Mouse (Mus musculus): Measurements from ENCODE around the gene Cx3cr1. TPM values are rescaled to one million over a fixed set of nuclear protein-coding genes. Genes with fewer than 3 reads are reported as not detected.

Gene Cx3cr1
- polyA plus RNA-seq, 1 experiment from 2014 or later, result 1.8 TPM

DNA sequence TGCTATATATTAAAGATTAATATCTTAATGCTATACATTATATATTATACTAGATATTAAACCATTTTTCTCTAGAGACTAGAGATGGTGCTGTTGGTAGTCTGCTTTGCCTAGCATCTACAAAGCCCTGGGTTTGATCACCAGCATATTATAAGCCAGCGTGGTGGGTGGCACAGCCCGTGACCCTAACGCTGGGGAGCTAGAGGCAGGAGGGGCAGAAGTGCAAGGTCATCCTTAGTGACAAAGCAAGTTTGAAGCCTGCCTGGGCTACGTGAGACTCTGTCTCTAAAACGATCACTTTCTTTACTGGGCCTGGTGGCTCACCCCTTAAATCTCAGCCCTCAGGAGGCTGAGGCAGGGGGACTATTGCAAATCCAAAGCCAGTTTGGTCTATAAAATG lies 66.8 kb downstream of the Cx3cr1 start:
- DNase-seq, result no peak
- H3K9ac ChIP-seq (replicated peaks), result no peak overlapping the region
- peaks cover 40% of the 10 kb centered on the region for H3K4me1 ChIP-seq (ENCODE audit: insufficient read depth)
- ATAC-seq, result no peak
- H3K36me3 ChIP-seq (replicated peaks; ENCODE audit: insufficient read depth, low read length), result no peaks in the 10 kb centered on the region
- no peak overlapping the region for H3K27ac ChIP-seq (ENCODE audit: low read depth)
- no peak for TF ChIP-seq CTCF (IDR thresholded peaks at IDR 0.05; ENCODE audit: low read depth)
- TF ChIP-seq EP300 (IDR thresholded peaks at IDR 0.05; ENCODE audit: low read depth), result no peak
- H3K4me2 ChIP-seq (ENCODE audit: low read depth, low read length), result no peak overlapping the region
- H3K27me3 ChIP-seq (ENCODE audit: insufficient read depth, low read length), result no peaks in the 10 kb centered on the region
- WGBS (ENCODE audit: insufficient replicate concordance), result 62% methylated on average over 5 of the region's 5 CpGs
- no peak overlapping the region for H3K4me3 ChIP-seq (ENCODE audit: low read depth, low read length)
- H3K9me3 ChIP-seq (ENCODE audit: low read length), result no peaks in the 10 kb centered on the region

- WGBS (ENCODE audit: insufficient replicate concordance), result 9% methylated on average over 31 of the region's 31 CpGs
- no peaks in the 10 kb centered on the region for H3K36me3 ChIP-seq (replicated peaks; ENCODE audit: insufficient read depth, low read length)
- ATAC-seq (peak; percentile 91), DNase-seq (peak; percentile 92)
- peak overlapping the region; percentile 72 for H3K4me2 ChIP-seq (ENCODE audit: low read depth, low read length)
- TF ChIP-seq CTCF (IDR thresholded peaks at IDR 0.05; ENCODE audit: low read depth) (no peak), EP300 (IDR thresholded peaks at IDR 0.05; ENCODE audit: low read depth) (peak; percentile 82)
- no peaks in the 10 kb centered on the region for H3K9me3 ChIP-seq (ENCODE audit: low read length)
- peaks cover 40% of the 10 kb centered on the region for H3K4me1 ChIP-seq (ENCODE audit: insufficient read depth)
- H3K9ac ChIP-seq (replicated peaks), result peak overlapping the region; percentile 56
- H3K4me3 ChIP-seq (ENCODE audit: low read depth, low read length), result peak overlapping the region; percentile 37
- H3K27me3 ChIP-seq (ENCODE audit: insufficient read depth, low read length), result no peaks in the 10 kb centered on the region
- peak overlapping the region; percentile 89 for H3K27ac ChIP-seq (ENCODE audit: low read depth)
Measured at GRCm38 (mm10) chr9:120001945-120002725, 67.5 kb downstream of the Cx3cr1 start.

DNA sequence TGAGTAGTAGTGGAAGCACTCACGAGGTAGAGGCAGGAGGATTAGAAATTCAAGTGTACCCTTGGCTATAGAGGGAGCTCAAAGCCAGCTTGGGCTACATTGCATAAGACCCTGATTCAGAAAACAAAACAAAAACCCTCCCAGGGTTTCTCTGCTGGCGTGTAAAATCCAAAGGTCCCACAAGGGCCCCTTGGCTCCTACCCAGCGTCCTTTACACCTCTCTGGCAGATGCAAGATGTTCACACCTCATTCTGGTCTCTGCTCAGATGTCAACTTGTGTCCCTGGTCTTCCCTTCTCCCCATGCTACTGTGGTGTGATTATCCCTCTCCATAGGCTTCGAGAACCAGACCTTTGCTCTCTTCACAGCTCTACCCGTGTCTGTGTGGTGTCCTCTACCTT lies 68.9 kb downstream of the Cx3cr1 start:
- Histone ChIP-seq H3K27me3 (ENCODE audit: insufficient read depth, low read length) (no peaks in the 10 kb centered on the region), H3K9me3 (ENCODE audit: low read length) (no peaks in the 10 kb centered on the region), H3K4me1 (ENCODE audit: insufficient read depth) (peaks cover 40% of the 10 kb centered on the region), H3K9ac (replicated peaks) (no peak overlapping the region), H3K4me3 (ENCODE audit: low read depth, low read length) (no peak overlapping the region), H3K27ac (ENCODE audit: low read depth) (peak overlapping the region; percentile 89), H3K4me2 (ENCODE audit: low read depth, low read length) (no peak overlapping the region), H3K36me3 (replicated peaks; ENCODE audit: insufficient read depth, low read length) (no peaks in the 10 kb centered on the region)
- ATAC-seq, result peak; percentile 25; the same call in 1 of the 2 replicates
- 50% methylated on average over 5 of the region's 5 CpGs for WGBS (ENCODE audit: insufficient replicate concordance)
- TF ChIP-seq CTCF (IDR thresholded peaks at IDR 0.05; ENCODE audit: low read depth), result no peak
- TF ChIP-seq EP300 (IDR thresholded peaks at IDR 0.05; ENCODE audit: low read depth), result no peak
- DNase-seq, result no peak

- no peak overlapping the region for H3K4me3 ChIP-seq (ENCODE audit: low read depth, low read length)
- no peaks in the 10 kb centered on the region for H3K36me3 ChIP-seq (replicated peaks; ENCODE audit: insufficient read depth, low read length)
- no peak for ATAC-seq
- H3K4me1 ChIP-seq (ENCODE audit: insufficient read depth), result peaks cover 40% of the 10 kb centered on the region
- no peaks in the 10 kb centered on the region for H3K27me3 ChIP-seq (ENCODE audit: insufficient read depth, low read length)
- H3K9ac ChIP-seq (replicated peaks), result no peak overlapping the region; the same call in 1 of the 2 replicates
- WGBS (ENCODE audit: insufficient replicate concordance), result 69% methylated on average over 6 of the region's 6 CpGs
- no peaks in the 10 kb centered on the region for H3K9me3 ChIP-seq (ENCODE audit: low read length)
- no peak for TF ChIP-seq CTCF (IDR thresholded peaks at IDR 0.05; ENCODE audit: low read depth)
- no peak for TF ChIP-seq EP300 (IDR thresholded peaks at IDR 0.05; ENCODE audit: low read depth)
- H3K27ac ChIP-seq (ENCODE audit: low read depth), result peak overlapping the region; percentile 89
- peak overlapping the region; percentile 38; the same call in 1 of the 2 replicates for H3K4me2 ChIP-seq (ENCODE audit: low read depth, low read length)
- no peak for DNase-seq
Measured at GRCm38 (mm10) chr9:119999636-120000035, 70.0 kb downstream of the Cx3cr1 start.

DNA sequence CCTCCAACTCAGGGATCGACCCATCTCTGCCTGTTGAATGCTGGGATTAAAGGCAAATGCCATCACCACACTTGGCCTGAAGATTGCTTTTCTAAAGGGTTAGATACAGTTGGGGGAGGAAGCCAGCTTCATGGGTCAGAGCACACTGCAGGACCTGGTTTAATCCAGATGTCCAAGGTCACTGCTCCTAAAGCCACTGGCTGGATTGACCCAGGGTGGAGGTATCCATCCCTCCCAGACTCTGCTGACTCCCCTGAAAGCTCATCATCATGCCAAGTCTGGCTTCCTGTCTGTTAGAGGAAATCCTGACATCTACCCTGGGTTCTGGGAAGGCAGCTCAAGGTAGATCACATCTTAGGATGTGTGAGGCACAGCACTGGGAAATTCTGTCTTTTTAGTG lies 70.9 kb downstream of the Cx3cr1 start:
- no peaks in the 10 kb centered on the region for H3K36me3 ChIP-seq (replicated peaks; ENCODE audit: insufficient read depth, low read length)
- TF ChIP-seq EP300 (IDR thresholded peaks at IDR 0.05; ENCODE audit: low read depth) (no peak), CTCF (IDR thresholded peaks at IDR 0.05; ENCODE audit: low read depth) (no peak)
- peaks cover 40% of the 10 kb centered on the region for H3K4me1 ChIP-seq (ENCODE audit: insufficient read depth)
- no peak overlapping the region for H3K4me3 ChIP-seq (ENCODE audit: low read depth, low read length)
- H3K4me2 ChIP-seq (ENCODE audit: low read depth, low read length), result no peak overlapping the region
- H3K27ac ChIP-seq (ENCODE audit: low read depth), result no peak overlapping the region
- no peaks in the 10 kb centered on the region for H3K27me3 ChIP-seq (ENCODE audit: insufficient read depth, low read length)
- WGBS (ENCODE audit: insufficient replicate concordance), result 79% methylated on average over 1 of the region's 1 CpGs
- ATAC-seq, result no peak
- no peaks in the 10 kb centered on the region for H3K9me3 ChIP-seq (ENCODE audit: low read length)
- DNase-seq, result no peak
- H3K9ac ChIP-seq (replicated peaks), result no peak overlapping the region

GRCm38 (mm10) chr9:119996080-119996479 lies 73.6 kb downstream of the Cx3cr1 start:
- Histone ChIP-seq H3K4me1 (ENCODE audit: insufficient read depth) (peaks cover 22% of the 10 kb centered on the region), H3K9me3 (ENCODE audit: low read length) (no peaks in the 10 kb centered on the region), H3K36me3 (replicated peaks; ENCODE audit: insufficient read depth, low read length) (no peaks in the 10 kb centered on the region), H3K4me2 (ENCODE audit: low read depth, low read length) (no peak overlapping the region), H3K9ac (replicated peaks) (no peak overlapping the region), H3K4me3 (ENCODE audit: low read depth, low read length) (no peak overlapping the region), H3K27ac (ENCODE audit: low read depth) (no peak overlapping the region), H3K27me3 (ENCODE audit: insufficient read depth, low read length) (no peaks in the 10 kb centered on the region)
- DNase-seq (no peak), ATAC-seq (no peak)
- TF ChIP-seq EP300 (IDR thresholded peaks at IDR 0.05; ENCODE audit: low read depth) (no peak), CTCF (IDR thresholded peaks at IDR 0.05; ENCODE audit: low read depth) (no peak)
- 54% methylated on average over 4 of the region's 4 CpGs for WGBS (ENCODE audit: insufficient replicate concordance)

Data from liver, postnatal 0 days (tissue).